Mouse (Mus musculus): ENCODE measurements around the gene Plppr2. TPM values are rescaled to one million over a fixed set of nuclear protein-coding genes. Genes with fewer than 3 reads are reported as not detected.

The Plppr2 gene
- polyA plus RNA-seq, 1 experiment from 2014 or later, result 120 TPM

GRCm38 (mm10) chr9:21935466-21936131, 1.2 kb upstream of the Plppr2 start:
- Histone ChIP-seq H3K4me1 (peaks cover 26% of the 10 kb centered on the region), H3K4me2 (peak overlapping the region; percentile 65; the same call in 1 of the 2 replicates), H3K27ac (peak overlapping the region; percentile 89; the same call in 1 of the 2 replicates), H3K9me3 (no peaks in the 10 kb centered on the region), H3K36me3 (replicated peaks) (peaks cover 5% of the 10 kb centered on the region; the same call in 1 of the 2 replicates), H3K27me3 (replicated peaks) (no peaks in the 10 kb centered on the region), H3K9ac (no peak overlapping the region), H3K4me3 (no peak overlapping the region)
- 85% methylated on average over 7 of the region's 7 CpGs for WGBS
- no peak for ATAC-seq (replicated peaks)

GRCm38 (mm10) chr9:21937711-21938175, 910 bp downstream of the Plppr2 start:
- peaks cover 10% of the 10 kb centered on the region; the same call in 1 of the 2 replicates for H3K36me3 ChIP-seq (replicated peaks)
- no peaks in the 10 kb centered on the region for H3K27me3 ChIP-seq (replicated peaks)
- peak overlapping the region; percentile 89; the same call in 1 of the 2 replicates for H3K27ac ChIP-seq
- WGBS, result 55% methylated on average over 4 of the region's 4 CpGs
- peak overlapping the region; percentile 81 for H3K9ac ChIP-seq
- ATAC-seq (replicated peaks), result peak; percentile 33
- H3K4me2 ChIP-seq, result peak overlapping the region; percentile 65
- peaks cover 26% of the 10 kb centered on the region for H3K4me1 ChIP-seq
- peak overlapping the region; percentile 93 for H3K4me3 ChIP-seq
- H3K9me3 ChIP-seq, result no peaks in the 10 kb centered on the region

- ATAC-seq (replicated peaks), result peak; percentile 1; the same call in 1 of the 2 replicates
- Histone ChIP-seq H3K9ac (peak overlapping the region; percentile 81; the same call in 1 of the 2 replicates), H3K4me2 (peak overlapping the region; percentile 65), H3K9me3 (no peaks in the 10 kb centered on the region), H3K4me3 (peak overlapping the region; percentile 93), H3K36me3 (replicated peaks) (peaks cover 10% of the 10 kb centered on the region; the same call in 1 of the 2 replicates), H3K27ac (peak overlapping the region; percentile 89; the same call in 1 of the 2 replicates), H3K27me3 (replicated peaks) (no peaks in the 10 kb centered on the region), H3K4me1 (peaks cover 26% of the 10 kb centered on the region)
- 80% methylated on average over 4 of the region's 4 CpGs for WGBS
Observed at GRCm38 (mm10) chr9:21938234-21938855, 1.5 kb downstream of the Plppr2 start.

- Histone ChIP-seq H3K4me2 (no peak overlapping the region), H3K4me1 (peaks cover 14% of the 10 kb centered on the region), H3K27ac (no peak overlapping the region), H3K27me3 (replicated peaks) (no peaks in the 10 kb centered on the region), H3K9ac (no peak overlapping the region), H3K36me3 (replicated peaks) (peaks cover 10% of the 10 kb centered on the region; the same call in 1 of the 2 replicates), H3K4me3 (no peak overlapping the region), H3K9me3 (no peaks in the 10 kb centered on the region)
- 76% methylated on average over 12 of the region's 12 CpGs for WGBS
- ATAC-seq (replicated peaks), result no peak
Observed at GRCm38 (mm10) chr9:21943046-21943445, 6.2 kb downstream of the Plppr2 start.

GRCm38 (mm10) chr9:21943638-21944037, 6.8 kb downstream of the Plppr2 start:
- H3K36me3 ChIP-seq (replicated peaks), result peaks cover 10% of the 10 kb centered on the region; the same call in 1 of the 2 replicates
- no peak overlapping the region for H3K27ac ChIP-seq
- WGBS, result 50% methylated on average over 12 of the region's 12 CpGs
- no peak overlapping the region for H3K4me3 ChIP-seq
- ATAC-seq (replicated peaks), result 0 out of 2 replicates have a peak, but pooled peaks have one; percentile 24
- H3K9ac ChIP-seq, result no peak overlapping the region
- H3K9me3 ChIP-seq, result no peaks in the 10 kb centered on the region
- no peaks in the 10 kb centered on the region for H3K27me3 ChIP-seq (replicated peaks)
- H3K4me1 ChIP-seq, result peaks cover 8% of the 10 kb centered on the region
- no peak overlapping the region for H3K4me2 ChIP-seq

GRCm38 (mm10) chr9:21944267-21944666, 7.4 kb downstream of the Plppr2 start:
- ATAC-seq (replicated peaks), result no peak
- Histone ChIP-seq H3K4me2 (no peak overlapping the region), H3K36me3 (replicated peaks) (peaks cover 10% of the 10 kb centered on the region; the same call in 1 of the 2 replicates), H3K9me3 (no peaks in the 10 kb centered on the region), H3K4me3 (no peak overlapping the region), H3K9ac (no peak overlapping the region), H3K27ac (no peak overlapping the region), H3K4me1 (peaks cover 2% of the 10 kb centered on the region), H3K27me3 (replicated peaks) (no peaks in the 10 kb centered on the region)
- 28% methylated on average over 23 of the region's 23 CpGs for WGBS

- 8% methylated on average over 28 of the region's 28 CpGs for WGBS
- no peak overlapping the region for H3K4me2 ChIP-seq
- H3K4me3 ChIP-seq, result no peak overlapping the region
- H3K27me3 ChIP-seq (replicated peaks), result no peaks in the 10 kb centered on the region
- ATAC-seq (replicated peaks), result no peak
- H3K9me3 ChIP-seq, result no peaks in the 10 kb centered on the region
- no peak overlapping the region for H3K27ac ChIP-seq
- peaks cover under 1% of the 10 kb centered on the region for H3K4me1 ChIP-seq
- H3K36me3 ChIP-seq (replicated peaks), result no peaks in the 10 kb centered on the region; the same call in 1 of the 2 replicates
- no peak overlapping the region for H3K9ac ChIP-seq
Observed at GRCm38 (mm10) chr9:21947540-21948130, 10.8 kb downstream of the Plppr2 start.

GRCm38 (mm10) chr9:21948146-21948545, 11.3 kb downstream of the Plppr2 start:
- Histone ChIP-seq H3K36me3 (replicated peaks) (no peaks in the 10 kb centered on the region; the same call in 1 of the 2 replicates), H3K9ac (no peak overlapping the region), H3K4me1 (peaks cover 6% of the 10 kb centered on the region), H3K27me3 (replicated peaks) (no peaks in the 10 kb centered on the region), H3K27ac (no peak overlapping the region), H3K9me3 (no peaks in the 10 kb centered on the region), H3K4me2 (no peak overlapping the region), H3K4me3 (no peak overlapping the region)
- 59% methylated on average over 8 of the region's 8 CpGs for WGBS
- no peak for ATAC-seq (replicated peaks)

GRCm38 (mm10) chr9:21948790-21949189, 12.0 kb downstream of the Plppr2 start:
- Histone ChIP-seq H3K4me3 (no peak overlapping the region), H3K4me2 (no peak overlapping the region), H3K9ac (no peak overlapping the region), H3K36me3 (replicated peaks) (no peaks in the 10 kb centered on the region; the same call in 1 of the 2 replicates), H3K27me3 (replicated peaks) (no peaks in the 10 kb centered on the region), H3K27ac (no peak overlapping the region), H3K4me1 (peaks cover 12% of the 10 kb centered on the region), H3K9me3 (no peaks in the 10 kb centered on the region)
- 65% methylated on average over 6 of the region's 6 CpGs for WGBS
- no peak for ATAC-seq (replicated peaks)

GRCm38 (mm10) chr9:21950322-21950721, 13.5 kb downstream of the Plppr2 start:
- no peaks in the 10 kb centered on the region for H3K27me3 ChIP-seq (replicated peaks)
- no peak overlapping the region for H3K27ac ChIP-seq
- no peaks in the 10 kb centered on the region; the same call in 1 of the 2 replicates for H3K36me3 ChIP-seq (replicated peaks)
- no peak for ATAC-seq (replicated peaks)
- H3K9me3 ChIP-seq, result no peaks in the 10 kb centered on the region
- no peak overlapping the region for H3K4me3 ChIP-seq
- WGBS, result 24% methylated on average over 11 of the region's 11 CpGs
- H3K4me2 ChIP-seq, result no peak overlapping the region
- no peak overlapping the region for H3K9ac ChIP-seq
- peaks cover 27% of the 10 kb centered on the region for H3K4me1 ChIP-seq

- no peaks in the 10 kb centered on the region for H3K36me3 ChIP-seq (replicated peaks)
- no peak overlapping the region for H3K27ac ChIP-seq
- WGBS, result 81% methylated on average over 3 of the region's 3 CpGs
Observed at GRCm38 (mm10) chr9:21951977-21952376, 15.1 kb downstream of the Plppr2 start.

GRCm38 (mm10) chr9:21953600-21953999, 16.8 kb downstream of the Plppr2 start:
- WGBS, result 0% methylated on average over 3 of the region's 3 CpGs
- H3K27ac ChIP-seq, result peak overlapping the region; percentile 76
- no peaks in the 10 kb centered on the region for H3K36me3 ChIP-seq (replicated peaks)
- ATAC-seq (replicated peaks), result peak; percentile 10
- H3K27me3 ChIP-seq (replicated peaks), result no peaks in the 10 kb centered on the region
- H3K9ac ChIP-seq, result no peak overlapping the region
- peaks cover 35% of the 10 kb centered on the region for H3K4me1 ChIP-seq
- no peak overlapping the region for H3K4me3 ChIP-seq
- H3K9me3 ChIP-seq, result no peaks in the 10 kb centered on the region
- H3K4me2 ChIP-seq, result peak overlapping the region; percentile 24

More at GRCm38 (mm10) chr9:21951977-21952376, 15.1 kb downstream of the Plppr2 start:
- H3K9me3 ChIP-seq, result no peaks in the 10 kb centered on the region
- no peak overlapping the region for H3K4me3 ChIP-seq
- no peaks in the 10 kb centered on the region for H3K27me3 ChIP-seq (replicated peaks)
- H3K9ac ChIP-seq, result no peak overlapping the region
- peaks cover 35% of the 10 kb centered on the region for H3K4me1 ChIP-seq
- no peak for ATAC-seq (replicated peaks)
- no peak overlapping the region for H3K4me2 ChIP-seq

Measured in midbrain, embryonic 15.5 days (tissue).